Mouse (Mus musculus): ENCODE results near the gene Akap14.

DNA sequence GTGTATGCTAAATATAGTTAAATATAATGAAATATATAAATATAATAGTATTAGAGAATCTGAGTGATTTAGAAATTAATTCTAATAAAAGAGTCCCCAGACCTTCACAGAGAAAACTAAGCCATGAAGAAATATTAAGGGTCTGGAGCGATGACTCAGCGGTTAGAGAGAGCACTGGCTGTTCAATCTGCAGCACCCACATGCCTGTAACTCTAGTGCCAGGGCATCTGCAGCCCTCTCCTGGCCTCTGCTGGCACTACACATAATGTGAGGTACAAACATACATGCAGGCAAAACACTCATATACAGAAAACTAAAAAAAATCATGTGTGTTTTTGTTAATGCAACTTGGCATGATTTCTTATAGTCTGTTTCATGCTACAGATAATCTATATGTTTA is 23.7 kb downstream of the Akap14 start:
- TF ChIP-seq CTCF (IDR thresholded peaks at IDR 0.05; ENCODE audit: low read depth, low read length) (no peak; the same call in 1 of the 2 replicates), POLR2A (IDR thresholded peaks at IDR 0.05; ENCODE audit: borderline replicate concordance, low read depth, low read length) (no peak)
